Mouse (Mus musculus) forebrain, postnatal 0 days (tissue): ENCODE measurements around the gene Esyt3. TPM values are rescaled to one million over a fixed set of nuclear protein-coding genes. Genes with fewer than 3 reads are reported as not detected.

Experiments used
- ATAC-seq: fragments of 200-750 bp; cut with Nextera tagmentation; 2 replicates; pipeline ENCODE4 v1.8.0; 2017; ENCODE audit warnings: mild to moderate bottlenecking, moderate library complexity
- DNase-seq: peaks from one replicate; pipeline ENCODE4 v3.0.0-alpha.2; 2015
- H3K27ac ChIP-seq: fragments of 300-500 bp; sonication (generic); 2 replicates; pipeline ENCODE4 v1.5.1; 2014; ENCODE audit warnings: low read depth, mild to moderate bottlenecking, antibody characterized with exemption, low read length, moderate library complexity, mixed read lengths
- H3K27me3 ChIP-seq: fragments of 300-500 bp; sonication (generic); 2 replicates; pipeline ENCODE4 v1.6.1; 2014; ENCODE audit warnings: mild to moderate bottlenecking, low read length, mixed read lengths; ENCODE audit not compliant: insufficient read depth
- H3K36me3 ChIP-seq: fragments of 300-500 bp; sonication (generic); 2 replicates; pipeline ENCODE4 v1.6.1; 2014; ENCODE audit warnings: mild to moderate bottlenecking, moderate library complexity; ENCODE audit not compliant: insufficient read depth
- H3K4me1 ChIP-seq: fragments of 300-500 bp; sonication (generic); 2 replicates; pipeline ENCODE4 v1.6.1; 2014; ENCODE audit warnings: antibody characterized with exemption; ENCODE audit not compliant: insufficient read depth
- H3K4me2 ChIP-seq: fragments of 300-500 bp; sonication (generic); 2 replicates; pipeline ENCODE4 v1.6.1; 2014; ENCODE audit warnings: low read depth, mild to moderate bottlenecking, moderate library complexity
- H3K4me3 ChIP-seq: fragments of 300-500 bp; sonication (generic); 2 replicates; pipeline ENCODE4 v1.5.1; 2014; ENCODE audit warnings: low read depth, low read length, mixed read lengths
- H3K9ac ChIP-seq: fragments of 300-500 bp; sonication (generic); 2 replicates; pipeline ENCODE4 v1.6.1; 2014; ENCODE audit warnings: mild to moderate bottlenecking
- H3K9me3 ChIP-seq: fragments of 300-500 bp; sonication (generic); 2 replicates; pipeline ENCODE4 v1.6.1; 2016; ENCODE audit warnings: low read length
- CTCF ChIP-seq: sonication (generic); IDR thresholded peaks from 2 replicates; pipeline ENCODE4 v1.5.1; 2016; ENCODE audit warnings: antibody characterized with exemption, control low read depth, low read depth
- WGBS: fragments of 180-500 bp; shearing (Covaris S2); extraction: QIAGEN DNeasy Blood & Tissue Kit; methylation state at CpG from one replicate; pipeline ENCODE4 v1.1.7; 2014; 5-methylcytosine and 5-hydroxymethylcytosine counted together
- polyA plus RNA-seq: library from polyadenylated mRNA; unstranded; fragments of >200 nt; fragmentation: Nextera tagmentation; extraction: Ambion mirVana; gene quantifications from 2 replicates; pipeline ENCODE4 v1.2.1, GENCODE M21; 2015
- total RNA-seq: library from RNA; depleted of rRNA; stranded (reverse); fragments of >200 nt; gene quantifications from 2 replicates; pipeline ENCODE4 v1.2.3, GENCODE M21; 2014

Esyt3 gene
- total and polyA plus RNA-seq, 2 experiments from 2014 or later, result 1.3 to 4.3 TPM

- Histone ChIP-seq H3K27me3 (peaks cover 17% of the 10 kb centered on the region), H3K4me1 (no peaks in the 10 kb centered on the region), H3K4me2 (peak overlapping the region; percentile 96), H3K9ac (peak overlapping the region; percentile 48), H3K4me3 (peak overlapping the region; percentile 41), H3K27ac (no peak overlapping the region), H3K36me3 (no peaks in the 10 kb centered on the region), H3K9me3 (no peaks in the 10 kb centered on the region)
- peak; percentile 57 for ATAC-seq
- WGBS, result 3% methylated on average over 18 of the region's 19 CpGs
- TF ChIP-seq CTCF, result no peak
- DNase-seq, result peak; percentile 22
Measured at GRCm38 (mm10) chr9:99357561-99357920, 816 bp downstream of the Esyt3 start.

- no peaks in the 10 kb centered on the region for H3K36me3 ChIP-seq
- ATAC-seq, result no peak
- DNase-seq, result no peak
- peaks cover 17% of the 10 kb centered on the region for H3K27me3 ChIP-seq
- H3K4me1 ChIP-seq, result no peaks in the 10 kb centered on the region
- no peak overlapping the region for H3K9ac ChIP-seq
- 34% methylated on average over 5 of the region's 5 CpGs for WGBS
- no peak overlapping the region for H3K4me3 ChIP-seq
- H3K9me3 ChIP-seq, result no peaks in the 10 kb centered on the region
- no peak for TF ChIP-seq CTCF
- H3K4me2 ChIP-seq, result no peak overlapping the region
- no peak overlapping the region for H3K27ac ChIP-seq
Measured at GRCm38 (mm10) chr9:99355971-99356370, 2.4 kb downstream of the Esyt3 start.

GRCm38 (mm10) chr9:99354796-99355195 lies 3.6 kb downstream of the Esyt3 start:
- TF ChIP-seq CTCF, result no peak
- Histone ChIP-seq H3K9me3 (no peaks in the 10 kb centered on the region), H3K4me1 (no peaks in the 10 kb centered on the region), H3K27ac (no peak overlapping the region), H3K9ac (no peak overlapping the region), H3K4me3 (no peak overlapping the region), H3K36me3 (no peaks in the 10 kb centered on the region), H3K27me3 (peaks cover 17% of the 10 kb centered on the region), H3K4me2 (no peak overlapping the region)
- no peak for ATAC-seq
- no peak for DNase-seq
- 59% methylated on average over 5 of the region's 5 CpGs for WGBS

- Histone ChIP-seq H3K9ac (no peak overlapping the region), H3K9me3 (no peaks in the 10 kb centered on the region), H3K36me3 (no peaks in the 10 kb centered on the region), H3K27ac (no peak overlapping the region), H3K4me3 (no peak overlapping the region), H3K27me3 (peaks cover 17% of the 10 kb centered on the region), H3K4me1 (no peaks in the 10 kb centered on the region), H3K4me2 (no peak overlapping the region)
- TF ChIP-seq CTCF, result no peak
- WGBS, result 77% methylated on average over 6 of the region's 6 CpGs
- no peak for ATAC-seq
- no peak for DNase-seq
Measured at GRCm38 (mm10) chr9:99353390-99353789, 5.0 kb downstream of the Esyt3 start.

GRCm38 (mm10) chr9:99352964-99353363 lies 5.4 kb downstream of the Esyt3 start:
- no peak for ATAC-seq
- no peaks in the 10 kb centered on the region for H3K9me3 ChIP-seq
- H3K4me2 ChIP-seq, result no peak overlapping the region
- H3K4me1 ChIP-seq, result no peaks in the 10 kb centered on the region
- no peak overlapping the region for H3K9ac ChIP-seq
- DNase-seq, result no peak
- 82% methylated on average over 4 of the region's 4 CpGs for WGBS
- H3K36me3 ChIP-seq, result no peaks in the 10 kb centered on the region
- H3K27ac ChIP-seq, result no peak overlapping the region
- TF ChIP-seq CTCF, result no peak
- H3K27me3 ChIP-seq, result peaks cover 14% of the 10 kb centered on the region
- H3K4me3 ChIP-seq, result no peak overlapping the region

- DNase-seq, result peak; percentile 86
- no peak overlapping the region for H3K4me2 ChIP-seq
- TF ChIP-seq CTCF, result no peak
- peak; percentile 97 for ATAC-seq
- no peak overlapping the region for H3K9ac ChIP-seq
- no peak overlapping the region for H3K4me3 ChIP-seq
- H3K9me3 ChIP-seq, result no peaks in the 10 kb centered on the region
- peak overlapping the region; percentile 35; the same call in 1 of the 2 replicates for H3K27ac ChIP-seq
- no peaks in the 10 kb centered on the region for H3K27me3 ChIP-seq
- WGBS, result 11% methylated on average over 4 of the region's 4 CpGs
- no peaks in the 10 kb centered on the region for H3K36me3 ChIP-seq
- H3K4me1 ChIP-seq, result 0 out of 2 replicates have a peak, but pooled peaks cover 10% of the 10 kb centered on the region
Measured at GRCm38 (mm10) chr9:99345351-99345792, 13.0 kb downstream of the Esyt3 start.

- Histone ChIP-seq H3K27me3 (no peaks in the 10 kb centered on the region), H3K36me3 (no peaks in the 10 kb centered on the region), H3K9me3 (no peaks in the 10 kb centered on the region), H3K9ac (no peak overlapping the region), H3K27ac (no peak overlapping the region), H3K4me1 (0 out of 2 replicates have a peak, but pooled peaks cover 10% of the 10 kb centered on the region), H3K4me2 (no peak overlapping the region), H3K4me3 (no peak overlapping the region)
- 85% methylated on average over 3 of the region's 3 CpGs for WGBS
- no peak for ATAC-seq
- TF ChIP-seq CTCF, result no peak
- no peak for DNase-seq
Measured at GRCm38 (mm10) chr9:99341600-99341999, 16.8 kb downstream of the Esyt3 start.

GRCm38 (mm10) chr9:99340126-99340525 lies 18.2 kb downstream of the Esyt3 start:
- Histone ChIP-seq H3K27ac (no peak overlapping the region), H3K9me3 (no peaks in the 10 kb centered on the region), H3K4me1 (0 out of 2 replicates have a peak, but pooled peaks cover 4% of the 10 kb centered on the region), H3K4me3 (no peak overlapping the region), H3K4me2 (no peak overlapping the region), H3K27me3 (no peaks in the 10 kb centered on the region), H3K9ac (no peak overlapping the region), H3K36me3 (no peaks in the 10 kb centered on the region)
- DNase-seq (no peak), ATAC-seq (no peak)
- 71% methylated on average over 12 of the region's 12 CpGs for WGBS
- no peak for TF ChIP-seq CTCF
